Mouse (Mus musculus): Measurements from ENCODE around the gene Gm7942. TPM values are rescaled to one million over a fixed set of nuclear protein-coding genes. Genes with fewer than 3 reads are reported as not detected.

Gm7942 gene
- polyA plus RNA-seq (2014; fragmentation: Illumina TruSeq; extraction: RNeasy Lipid Tissue Mini Kit (QIAGEN cat#74804); ENCODE audit: low read depth, low replicate concordance): not detected

DNA sequence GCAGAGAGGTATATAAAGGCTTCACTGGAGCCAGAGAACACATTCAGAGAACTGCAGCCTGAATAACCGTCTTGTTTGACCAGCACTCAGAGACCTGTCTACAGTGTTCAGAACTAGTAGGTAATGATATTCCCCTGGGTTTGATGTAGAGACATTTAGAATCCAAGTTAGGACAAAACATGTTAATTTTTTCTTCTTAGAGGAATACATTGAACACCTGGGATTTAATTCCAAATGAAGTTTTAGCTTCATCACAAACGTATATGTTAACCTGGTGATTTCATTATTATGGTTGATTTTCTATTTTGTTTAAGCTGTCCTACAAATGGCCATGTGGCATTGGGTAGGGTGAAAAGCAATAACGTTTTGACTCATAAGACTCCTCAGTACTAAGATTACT lies at the start of gene Gm7942:
Gene Gm7942, plus strand, starts transcription at position 301 of the 400 bp plus-strand sequence.

Other genes starting within 250 kb of the Gm7942 start
- gene Gm3183, start 241.5 kb upstream of the Gm7942 start, polyA plus RNA-seq (2014; fragmentation: Illumina TruSeq; extraction: RNeasy Lipid Tissue Mini Kit (QIAGEN cat#74804); ENCODE audit: low read depth, low replicate concordance): not detected
- not detected for gene Gm6367, start 118.3 kb upstream of the Gm7942 start, polyA plus RNA-seq (2014; fragmentation: Illumina TruSeq; extraction: RNeasy Lipid Tissue Mini Kit (QIAGEN cat#74804); ENCODE audit: low read depth, low replicate concordance)
- gene Gm16513, start 75.7 kb downstream of the Gm7942 start, polyA plus RNA-seq (2014; fragmentation: Illumina TruSeq; extraction: RNeasy Lipid Tissue Mini Kit (QIAGEN cat#74804); ENCODE audit: low read depth, low replicate concordance): not detected
- gene Gm10424, start 165.8 kb downstream of the Gm7942 start, polyA plus RNA-seq (2014; fragmentation: Illumina TruSeq; extraction: RNeasy Lipid Tissue Mini Kit (QIAGEN cat#74804); ENCODE audit: low read depth, low replicate concordance): not detected
- gene Gm3259, start 199.0 kb downstream of the Gm7942 start, polyA plus RNA-seq (2014; fragmentation: Illumina TruSeq; extraction: RNeasy Lipid Tissue Mini Kit (QIAGEN cat#74804); ENCODE audit: low read depth, low replicate concordance): not detected

Data from sigmoid colon, adult 10 weeks (tissue).